9 mouse cellular contexts compared by ENCODE assay signal in genomic region chr2:25303931-25304656, GRCm38 (mm10). TPM values are rescaled to one million over a fixed set of nuclear protein-coding genes. Genes with fewer than 3 reads are reported as not detected.
A peak's percentile ranks its signal among the peaks of the same experiment; 100 is the strongest.
DNase-seq lines count a peak whose midpoint lies in the region; ATAC-seq and TF ChIP-seq lines count a peak whose summit lies in the region.
"Had no signal": no experiment of that assay in that cellular context is flagged by ENCODE, and none has a peak within 500 bp of the region (broad histone marks: within the 10 kb centered on the region; RNA-seq: fewer than 3 reads in every experiment).

No protein-coding gene starts in this region.

- H3K4me2 ChIP-seq in kidney, postnatal 0 days (ENCODE audit: low read length), result peak overlapping the region; percentile 64; the same call in 1 of the 2 replicates
- peak overlapping the region; percentile 69 for H3K4me2 ChIP-seq in hindbrain, embryonic 15.5 days
- peak overlapping the region; percentile 51 for H3K4me2 ChIP-seq in midbrain, postnatal 0 days (ENCODE audit: low read depth, low read length, poor library complexity, severe bottlenecking)

- TF ChIP-seq CTCF in kidney, postnatal 0 days (IDR thresholded peaks at IDR 0.05; ENCODE audit: low read depth), result no peak
- TF ChIP-seq CTCF in kidney, adult 2 months (conservative IDR thresholded peaks at IDR 0.05; ENCODE audit: insufficient read depth, insufficient read length, low read depth, low read length), result no peak
- TF ChIP-seq CTCF in midbrain, postnatal 0 days (IDR thresholded peaks at IDR 0.05), result no peak

- peak overlapping the region; percentile 24; the same call in 1 of the 2 replicates for H3K4me3 ChIP-seq in kidney, postnatal 0 days (replicated peaks; ENCODE audit: low read depth, low read length)
- no peak overlapping the region for H3K4me3 ChIP-seq in kidney, adult 2 months (ENCODE audit: insufficient read depth, low read depth, low read length)
- H3K4me3 ChIP-seq in hindbrain, embryonic 15.5 days, result peak overlapping the region; percentile 42; the same call in 1 of the 2 replicates
- no peak overlapping the region for H3K4me3 ChIP-seq in midbrain, postnatal 0 days (ENCODE audit: low read depth, low read length)

- 69% methylated on average over 7 of the region's 7 CpGs for WGBS in kidney, postnatal 0 days
- 68% methylated on average over 7 of the region's 7 CpGs for WGBS in kidney, adult 2 months
- 64% methylated on average over 7 of the region's 7 CpGs for WGBS in hindbrain, embryonic 15.5 days
- 74% methylated on average over 7 of the region's 7 CpGs for WGBS in midbrain, postnatal 0 days

- no peak overlapping the region for H3K9ac ChIP-seq in kidney, postnatal 0 days (ENCODE audit: low read depth, low read length)
- no peak overlapping the region for H3K9ac ChIP-seq in hindbrain, embryonic 15.5 days
- no peak overlapping the region for H3K9ac ChIP-seq in midbrain, postnatal 0 days (replicated peaks; ENCODE audit: low read length, poor library complexity, severe bottlenecking)

- H3K27ac ChIP-seq in kidney, postnatal 0 days, result no peak overlapping the region
- H3K27ac ChIP-seq in kidney, adult 2 months (ENCODE audit: insufficient read depth, low read depth, low read length), result no peak overlapping the region
- 0 out of 2 replicates have a peak overlapping the region, but pooled peaks have one; percentile 35 for H3K27ac ChIP-seq in hindbrain, embryonic 15.5 days (replicated peaks)
- no peak overlapping the region; the same call in 1 of the 2 replicates for H3K27ac ChIP-seq in midbrain, postnatal 0 days (ENCODE audit: low read depth, low read length)

- TF ChIP-seq POLR2A in kidney, adult 2 months (IDR thresholded peaks at IDR 0.05; ENCODE audit: low read depth, low read length), result no peak

- H3K4me1 ChIP-seq in kidney, postnatal 0 days (replicated peaks; ENCODE audit: insufficient read depth, low read length), result peaks cover 3% of the 10 kb centered on the region; the same call in 1 of the 2 replicates
- no peaks in the 10 kb centered on the region for H3K4me1 ChIP-seq in kidney, adult 2 months (ENCODE audit: control insufficient read depth, insufficient read depth, low read length)
- H3K4me1 ChIP-seq in hindbrain, embryonic 15.5 days (replicated peaks), result peaks cover 12% of the 10 kb centered on the region
- no peaks in the 10 kb centered on the region for H3K4me1 ChIP-seq in midbrain, postnatal 0 days (ENCODE audit: insufficient read depth, low read length)

- peaks cover 5% of the 10 kb centered on the region; the same call in 1 of the 2 replicates for H3K27me3 ChIP-seq in kidney, postnatal 0 days (ENCODE audit: insufficient read depth, low read length)
- no peaks in the 10 kb centered on the region for H3K27me3 ChIP-seq in kidney, adult 2 months (replicated peaks; ENCODE audit: control insufficient read depth, insufficient read depth, low read length)
- peaks cover 34% of the 10 kb centered on the region for H3K27me3 ChIP-seq in hindbrain, embryonic 15.5 days
- peaks cover 6% of the 10 kb centered on the region; the same call in 1 of the 2 replicates for H3K27me3 ChIP-seq in midbrain, postnatal 0 days (ENCODE audit: insufficient read depth, low read length)

- DNase-seq in kidney, postnatal 0 days (ENCODE audit: low spot score), result no peak
- DNase-seq in kidney, adult 2 months, result no peak
- DNase-seq in cerebellum, postnatal 14 days, result peak; percentile 77 to 82
- DNase-seq in midbrain, postnatal 0 days (ENCODE audit: low spot score), result peak; percentile 59
- no peak for DNase-seq in urinary bladder, postnatal 36 days (ENCODE audit: low spot score in 2 of 2)
- no peak for DNase-seq in embryo, embryonic 10.5 days (ENCODE audit: low spot score)
- DNase-seq in thymus, postnatal 4 days, result no peak

- no peaks in the 10 kb centered on the region for H3K36me3 ChIP-seq in kidney, postnatal 0 days (ENCODE audit: insufficient read depth, low read length)
- H3K36me3 ChIP-seq in kidney, adult 2 months (ENCODE audit: control insufficient read depth, insufficient read depth, low read length), result no peaks in the 10 kb centered on the region
- peaks cover 23% of the 10 kb centered on the region for H3K36me3 ChIP-seq in hindbrain, embryonic 15.5 days
- peaks cover 32% of the 10 kb centered on the region for H3K36me3 ChIP-seq in midbrain, postnatal 0 days (ENCODE audit: insufficient read depth, low read length)

- H3K9me3 ChIP-seq in kidney, postnatal 0 days (replicated peaks; ENCODE audit: low read length), result no peaks in the 10 kb centered on the region
- no peaks in the 10 kb centered on the region for H3K9me3 ChIP-seq in hindbrain, embryonic 15.5 days
- no peaks in the 10 kb centered on the region for H3K9me3 ChIP-seq in midbrain, postnatal 0 days (ENCODE audit: low read length)

- no peak for ATAC-seq in kidney, postnatal 0 days (replicated peaks; ENCODE audit: low FRiP score, low read depth)
- no peak for ATAC-seq in hindbrain, embryonic 15.5 days (ENCODE audit: low FRiP score, low read depth)
- no peak for ATAC-seq in midbrain, postnatal 0 days (ENCODE audit: low FRiP score)

RNA-seq across cellular contexts. Expression of gene Lrrc26, which starts 14.4 kb away (rescaled TPM):
- 0.29 and 0.48 TPM in 2 replicates for polyA plus RNA-seq in kidney, postnatal 0 days (2015; fragmentation: Nextera tagmentation; extraction: Ambion mirVana)
- polyA plus RNA-seq in kidney, adult 2 months (2012; rRNA removed), result 2.7 and 3.0 TPM in 2 replicates
- polyA plus RNA-seq in hindbrain, embryonic 15.5 days (2015; fragmentation: Nextera tagmentation; extraction: Ambion mirVana), result 0.18 TPM in 1 of 2 replicates, not detected in the other
- total RNA-seq in midbrain, postnatal 0 days (2014; rRNA removed), result not detected in 2 replicates
- 0.23 and 0.26 TPM in 2 replicates for polyA plus RNA-seq in midbrain, postnatal 0 days (2015; fragmentation: Nextera tagmentation; extraction: Ambion mirVana)
- total RNA-seq: hematopoietic stem cell, adult 5-6 weeks had no signal

RNA-seq across cellular contexts. Expression of gene Grin1, which starts 14.9 kb away (rescaled TPM):
- 0.58 and 0.66 TPM in 2 replicates for polyA plus RNA-seq in kidney, postnatal 0 days (2015; fragmentation: Nextera tagmentation; extraction: Ambion mirVana)
- polyA plus RNA-seq in kidney, adult 2 months (2012; rRNA removed), result 0.34 and 0.41 TPM in 2 replicates
- 58.4 and 61.3 TPM in 2 replicates for polyA plus RNA-seq in hindbrain, embryonic 15.5 days (2015; fragmentation: Nextera tagmentation; extraction: Ambion mirVana)
- 120 and 146 TPM in 2 replicates for total RNA-seq in midbrain, postnatal 0 days (2014; rRNA removed)
- polyA plus RNA-seq in midbrain, postnatal 0 days (2015; fragmentation: Nextera tagmentation; extraction: Ambion mirVana), result 71.5 and 72.3 TPM in 2 replicates
- total RNA-seq: hematopoietic stem cell, adult 5-6 weeks had no signal

RNA-seq across cellular contexts. Expression of gene Tmem210, which starts 16.1 kb away (rescaled TPM):
- not detected in 2 replicates for polyA plus RNA-seq in kidney, postnatal 0 days (2015; fragmentation: Nextera tagmentation; extraction: Ambion mirVana)
- polyA plus RNA-seq in kidney, adult 2 months (2012; rRNA removed), result not detected in 2 replicates
- not detected in 2 replicates for polyA plus RNA-seq in hindbrain, embryonic 15.5 days (2015; fragmentation: Nextera tagmentation; extraction: Ambion mirVana)
- not detected in 2 replicates for total RNA-seq in midbrain, postnatal 0 days (2014; rRNA removed)
- polyA plus RNA-seq in midbrain, postnatal 0 days (2015; fragmentation: Nextera tagmentation; extraction: Ambion mirVana), result not detected in 2 replicates
- total RNA-seq: hematopoietic stem cell, adult 5-6 weeks had no signal

RNA-seq across cellular contexts. Expression of gene Man1b1, which starts 28.0 kb away (rescaled TPM):
- polyA plus RNA-seq in kidney, postnatal 0 days (2015; fragmentation: Nextera tagmentation; extraction: Ambion mirVana), result 57.9 and 59.6 TPM in 2 replicates
- 16.6 and 19.6 TPM in 2 replicates for polyA plus RNA-seq in kidney, adult 2 months (2012; rRNA removed)
- 43.6 and 45.2 TPM in 2 replicates for polyA plus RNA-seq in hindbrain, embryonic 15.5 days (2015; fragmentation: Nextera tagmentation; extraction: Ambion mirVana)
- total RNA-seq in midbrain, postnatal 0 days (2014; rRNA removed), result 58.9 and 60.0 TPM in 2 replicates
- 42.2 and 53.1 TPM in 2 replicates for polyA plus RNA-seq in midbrain, postnatal 0 days (2015; fragmentation: Nextera tagmentation; extraction: Ambion mirVana)

RNA-seq across cellular contexts. Expression of gene Anapc2, which starts 31.8 kb away (rescaled TPM):
- 79.4 and 84.0 TPM in 2 replicates for polyA plus RNA-seq in kidney, postnatal 0 days (2015; fragmentation: Nextera tagmentation; extraction: Ambion mirVana)
- 82.6 and 92.3 TPM in 2 replicates for polyA plus RNA-seq in kidney, adult 2 months (2012; rRNA removed)
- 139 and 143 TPM in 2 replicates for polyA plus RNA-seq in hindbrain, embryonic 15.5 days (2015; fragmentation: Nextera tagmentation; extraction: Ambion mirVana)
- 35.0 and 39.3 TPM in 2 replicates for total RNA-seq in midbrain, postnatal 0 days (2014; rRNA removed)
- 103 and 107 TPM in 2 replicates for polyA plus RNA-seq in midbrain, postnatal 0 days (2015; fragmentation: Nextera tagmentation; extraction: Ambion mirVana)

Comparison
In these comparisons a context has a peak if more than half of its experiments do, and no peak if none do; other contexts are left out.
1. H3K4me3 ChIP-seq: peak in kidney, postnatal 0 days (single experiment) and hindbrain, embryonic 15.5 days (single experiment); none in kidney, adult 2 months (single experiment) and midbrain, postnatal 0 days (single experiment).
2. DNase-seq: peak in cerebellum, postnatal 14 days (2 of 2) and midbrain, postnatal 0 days (single experiment); none in kidney, postnatal 0 days (single experiment), kidney, adult 2 months (single experiment), urinary bladder, postnatal 36 days (0 of 2), embryo, embryonic 10.5 days (single experiment) and thymus, postnatal 4 days (single experiment).
3. RNA of gene Grin1, which starts 14.9 kb away (polyA plus RNA-seq): 71.5 to 72.3 TPM in midbrain, postnatal 0 days and 58.4 to 61.3 TPM in hindbrain, embryonic 15.5 days; 0.58 to 0.66 TPM in kidney, postnatal 0 days and 0.34 to 0.41 TPM in kidney, adult 2 months; every median in the first group is over 10 times any median in the second.
4. Peak in every context shown above with its lines, with median percentiles within 50 percentile points of each other: H3K4me2 ChIP-seq.